Mouse (Mus musculus) midbrain, postnatal 0 days (tissue): ENCODE measurements around the gene Eps15. TPM values are rescaled to one million over a fixed set of nuclear protein-coding genes. Genes with fewer than 3 reads are reported as not detected.

Source experiments
- ATAC-seq: fragments of 200-750 bp; cut with Nextera tagmentation; 2 replicates; pipeline ENCODE4 v1.8.0; 2017; ENCODE audit warnings: moderate number of reproducible peaks, mild to moderate bottlenecking, moderate TSS enrichment, moderate library complexity; ENCODE audit not compliant: low FRiP score
- DNase-seq: peaks from one replicate; pipeline ENCODE4 v3.0.0-alpha.2; 2015; ENCODE audit warnings: low spot score
- H3K27ac ChIP-seq: fragments of 300-500 bp; sonication (generic); 2 replicates; pipeline ENCODE4 v1.5.1; 2014; ENCODE audit warnings: low read depth, mild to moderate bottlenecking, low read length, mixed read lengths
- H3K27me3 ChIP-seq: fragments of 300-500 bp; sonication (generic); 2 replicates; pipeline ENCODE4 v1.6.1; 2014; ENCODE audit warnings: low read length, control low read depth, mixed read lengths; ENCODE audit not compliant: insufficient read depth
- H3K36me3 ChIP-seq: fragments of 300-500 bp; sonication (generic); 2 replicates; pipeline ENCODE4 v1.6.1; 2014; ENCODE audit warnings: low read length, control low read depth, mixed read lengths; ENCODE audit not compliant: insufficient read depth
- H3K4me1 ChIP-seq: fragments of 300-500 bp; sonication (generic); 2 replicates; pipeline ENCODE4 v1.6.1; 2014; ENCODE audit warnings: mild to moderate bottlenecking, control low read depth, antibody characterized with exemption, low read length, mixed read lengths; ENCODE audit not compliant: insufficient read depth
- H3K4me2 ChIP-seq: fragments of 300-500 bp; sonication (generic); 2 replicates; pipeline ENCODE4 v1.6.1; 2014; ENCODE audit warnings: low read depth, mild to moderate bottlenecking, low read length, mixed read lengths; ENCODE audit not compliant: poor library complexity, severe bottlenecking
- H3K4me3 ChIP-seq: fragments of 300-500 bp; sonication (generic); 2 replicates; pipeline ENCODE4 v1.5.1; 2014; ENCODE audit warnings: low read depth, mild to moderate bottlenecking, low read length, moderate library complexity
- H3K9ac ChIP-seq: fragments of 300-500 bp; sonication (generic); replicated peaks from 2 replicates; pipeline ENCODE4 v1.6.1; 2014; ENCODE audit warnings: mild to moderate bottlenecking, low read length, moderate library complexity, mixed read lengths; ENCODE audit not compliant: poor library complexity, severe bottlenecking
- H3K9me3 ChIP-seq: fragments of 300-500 bp; sonication (generic); 2 replicates; pipeline ENCODE4 v1.6.1; 2016; ENCODE audit warnings: low read length, control low read depth
- CTCF ChIP-seq: IDR thresholded peaks from 2 replicates; pipeline ENCODE4 v1.5.1; 2016; ENCODE audit warnings: antibody characterized with exemption, mild to moderate bottlenecking
- WGBS: fragments of 180-500 bp; shearing (Covaris S2); extraction: QIAGEN DNeasy Blood & Tissue Kit; methylation state at CpG from one replicate; pipeline ENCODE4 v1.1.7; 2014; 5-methylcytosine and 5-hydroxymethylcytosine counted together
- polyA plus RNA-seq: library from polyadenylated mRNA; unstranded; fragments of >200 nt; fragmentation: Nextera tagmentation; extraction: Ambion mirVana; gene quantifications from 2 replicates; pipeline ENCODE4 v1.2.1, GENCODE M21; 2015
- total RNA-seq: library from RNA; depleted of rRNA; stranded (reverse); fragments of >200 nt; gene quantifications from 2 replicates; pipeline ENCODE4 v1.2.3, GENCODE M21; 2014; rRNA removed

Eps15 gene
- total and polyA plus RNA-seq, 2 experiments from 2014 or later, result 58.7 to 102 TPM

DNA sequence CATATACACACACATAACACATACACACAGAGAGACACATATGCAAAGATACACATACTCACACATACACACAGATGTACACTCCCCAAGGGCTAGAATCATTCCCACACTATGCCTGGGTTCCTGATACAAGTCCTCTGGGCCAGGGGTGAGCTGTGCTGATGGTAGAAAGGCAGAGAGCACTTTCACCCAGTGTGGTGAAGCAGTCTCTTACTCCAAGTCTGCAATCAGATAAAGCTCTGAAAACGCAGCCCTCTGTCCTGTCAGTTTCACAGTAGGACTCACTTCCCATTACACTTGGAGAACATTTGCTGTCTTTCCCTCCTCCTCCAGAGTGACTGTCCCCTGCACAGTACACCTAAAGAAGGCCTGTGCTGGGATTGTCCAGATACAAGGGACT lies 147.0 kb downstream of the Eps15 start:
- no peaks in the 10 kb centered on the region for H3K4me1 ChIP-seq
- no peak overlapping the region for H3K9ac ChIP-seq
- DNase-seq (no peak), ATAC-seq (no peak)
- WGBS, result 68% methylated on average over 1 of the region's 1 CpGs
- no peaks in the 10 kb centered on the region for H3K9me3 ChIP-seq
- H3K4me2 ChIP-seq, result no peak overlapping the region
- no peak overlapping the region for H3K4me3 ChIP-seq
- no peaks in the 10 kb centered on the region for H3K27me3 ChIP-seq
- H3K27ac ChIP-seq, result no peak overlapping the region
- no peaks in the 10 kb centered on the region for H3K36me3 ChIP-seq
- TF ChIP-seq CTCF, result no peak

DNA sequence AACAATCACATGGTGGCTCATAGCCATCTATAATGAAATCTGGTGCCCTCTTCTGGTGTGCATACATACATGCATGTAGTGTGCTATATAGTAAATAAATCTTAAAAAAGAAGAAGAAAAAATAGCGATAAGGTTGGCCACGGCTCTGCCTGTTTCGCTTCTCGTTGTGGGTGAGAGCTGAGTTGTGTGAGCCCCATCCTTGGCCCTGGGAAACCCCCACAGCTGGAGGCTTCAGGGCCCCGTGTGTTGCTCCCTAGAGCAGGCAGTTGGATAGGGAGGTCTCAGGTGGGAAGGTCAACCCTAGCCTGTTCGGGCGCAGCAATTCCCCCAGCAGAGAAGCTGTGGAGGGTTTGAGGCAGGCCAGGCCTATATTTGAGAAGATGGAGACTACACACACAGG lies 150.2 kb downstream of the Eps15 start:
- no peaks in the 10 kb centered on the region for H3K9me3 ChIP-seq
- ATAC-seq (no peak), DNase-seq (no peak)
- no peaks in the 10 kb centered on the region for H3K4me1 ChIP-seq
- no peak overlapping the region for H3K9ac ChIP-seq
- TF ChIP-seq CTCF, result no peak
- H3K4me3 ChIP-seq, result no peak overlapping the region
- H3K27ac ChIP-seq, result no peak overlapping the region
- no peak overlapping the region for H3K4me2 ChIP-seq
- no peaks in the 10 kb centered on the region for H3K36me3 ChIP-seq
- no peaks in the 10 kb centered on the region for H3K27me3 ChIP-seq
- WGBS, result 92% methylated on average over 7 of the region's 7 CpGs

DNA sequence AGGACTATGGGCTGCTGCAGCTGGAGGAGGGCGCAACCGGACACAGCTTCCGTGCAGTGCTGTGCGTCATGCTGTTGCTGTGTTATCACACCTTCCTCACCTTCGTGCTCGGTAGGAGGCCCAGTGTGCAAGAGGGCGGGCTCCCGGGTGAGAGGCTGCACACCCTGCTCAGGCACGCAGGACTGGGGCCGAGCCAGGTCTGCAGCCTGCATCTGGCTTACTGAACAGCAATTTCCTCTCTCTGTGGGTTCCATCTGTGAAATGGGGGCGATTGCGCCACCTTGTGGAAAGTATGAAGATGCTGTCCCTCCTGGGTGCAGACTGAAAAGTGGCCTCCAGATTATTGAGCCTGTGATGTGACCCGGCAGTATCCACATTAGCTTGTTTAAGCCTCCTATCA lies 150.8 kb downstream of the Eps15 start:
- Histone ChIP-seq H3K9ac (no peak overlapping the region), H3K36me3 (no peaks in the 10 kb centered on the region), H3K4me2 (no peak overlapping the region), H3K27ac (no peak overlapping the region), H3K4me3 (no peak overlapping the region), H3K27me3 (no peaks in the 10 kb centered on the region), H3K9me3 (no peaks in the 10 kb centered on the region), H3K4me1 (no peaks in the 10 kb centered on the region)
- WGBS, result 54% methylated on average over 13 of the region's 13 CpGs
- DNase-seq (peak; percentile 9), ATAC-seq (no peak)
- peak; percentile 68 for TF ChIP-seq CTCF

DNA sequence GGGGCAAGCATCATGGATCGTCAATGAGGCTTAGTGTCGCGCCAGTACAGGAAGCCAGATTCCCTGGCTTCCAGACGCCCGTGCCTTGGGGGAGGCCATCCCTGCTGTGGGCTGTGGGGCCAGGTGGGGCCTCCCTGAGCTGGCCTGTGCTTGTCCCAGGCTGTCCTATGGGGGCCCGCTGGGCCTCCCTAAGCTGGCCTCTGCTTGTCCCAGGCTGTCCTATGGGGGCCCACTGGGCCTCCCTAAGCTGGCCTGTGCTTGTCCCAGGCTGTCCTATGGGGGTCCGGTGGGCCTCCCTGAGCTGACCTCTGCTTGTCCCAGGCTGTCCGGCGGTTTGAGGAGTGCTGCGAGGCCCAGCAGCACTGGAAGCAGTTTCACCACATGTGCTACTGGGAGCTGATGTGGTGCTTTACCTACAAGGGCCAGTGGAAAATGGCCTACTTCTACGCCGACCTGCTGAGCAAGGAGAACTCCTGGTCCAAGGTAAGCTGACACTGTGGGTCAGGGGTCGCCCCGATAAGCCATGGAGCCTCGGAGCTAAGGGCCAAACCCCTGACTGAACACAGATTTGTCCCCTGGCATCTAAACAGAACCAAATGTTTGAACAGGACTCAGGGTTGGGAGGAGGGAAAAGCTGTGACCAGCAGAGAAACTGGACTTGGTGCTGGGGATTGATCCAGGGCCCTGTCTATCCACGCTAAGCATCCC lies 152.8 kb downstream of the Eps15 start:
- no peak for ATAC-seq
- WGBS, result 75% methylated on average over 16 of the region's 16 CpGs
- no peak for TF ChIP-seq CTCF

DNA sequence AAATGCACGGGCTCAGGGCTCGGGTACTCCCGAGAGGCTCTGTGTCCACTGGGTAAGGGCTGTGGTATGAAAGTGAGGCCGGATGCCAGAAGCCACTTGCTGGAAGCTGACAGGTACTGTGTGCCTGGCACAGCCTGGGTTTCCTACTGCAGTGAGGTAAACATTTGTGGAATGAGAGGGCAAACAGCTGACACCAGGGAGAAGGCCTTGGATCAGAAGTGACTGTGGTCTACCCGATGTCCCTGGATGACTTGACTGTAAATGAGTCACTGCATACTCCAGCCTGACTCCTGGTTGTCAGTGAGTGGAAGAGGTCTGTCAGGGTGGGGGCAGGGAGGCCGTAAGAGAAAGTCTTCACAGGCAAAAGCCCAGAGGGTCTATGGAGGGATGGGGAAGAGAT lies 153.6 kb downstream of the Eps15 start:
- no peak overlapping the region for H3K9ac ChIP-seq
- H3K36me3 ChIP-seq, result no peaks in the 10 kb centered on the region
- no peaks in the 10 kb centered on the region for H3K4me1 ChIP-seq
- no peak overlapping the region for H3K4me3 ChIP-seq
- H3K9me3 ChIP-seq, result no peaks in the 10 kb centered on the region
- H3K27ac ChIP-seq, result no peak overlapping the region
- TF ChIP-seq CTCF, result no peak
- no peak overlapping the region for H3K4me2 ChIP-seq
- DNase-seq (no peak), ATAC-seq (no peak)
- WGBS, result 76% methylated on average over 6 of the region's 6 CpGs
- no peaks in the 10 kb centered on the region for H3K27me3 ChIP-seq

More for the DNA sequence above, 152.8 kb downstream of the Eps15 start:
- Histone ChIP-seq H3K4me3 (no peak overlapping the region), H3K9me3 (no peaks in the 10 kb centered on the region), H3K27me3 (no peaks in the 10 kb centered on the region), H3K36me3 (no peaks in the 10 kb centered on the region), H3K4me2 (no peak overlapping the region), H3K4me1 (no peaks in the 10 kb centered on the region), H3K27ac (no peak overlapping the region), H3K9ac (no peak overlapping the region)
- DNase-seq, result no peak

DNA sequence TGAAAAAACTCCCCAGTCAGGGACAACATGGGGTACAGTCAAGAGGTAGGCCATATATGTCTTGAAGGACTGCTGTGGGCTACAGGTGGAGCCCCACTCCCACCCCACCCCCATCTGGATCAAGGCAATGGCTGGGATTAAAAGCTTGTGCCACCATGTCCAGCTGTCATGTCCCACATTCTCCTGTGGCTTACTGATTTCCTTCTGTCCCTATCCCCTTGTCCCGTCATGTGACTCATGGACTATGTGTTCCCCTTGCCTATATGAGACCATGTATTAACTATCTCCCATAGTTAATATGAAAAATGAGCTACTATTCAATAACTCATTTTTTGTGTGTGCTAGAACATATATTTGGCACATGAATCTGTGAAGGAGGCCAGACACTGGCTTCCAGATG lies 154.2 kb downstream of the Eps15 start:
- H3K4me1 ChIP-seq, result no peaks in the 10 kb centered on the region
- no peak overlapping the region for H3K27ac ChIP-seq
- H3K27me3 ChIP-seq, result no peaks in the 10 kb centered on the region
- no peaks in the 10 kb centered on the region for H3K9me3 ChIP-seq
- no peak for ATAC-seq
- no peak for TF ChIP-seq CTCF
- no peak overlapping the region for H3K9ac ChIP-seq
- no peak for DNase-seq
- no peaks in the 10 kb centered on the region for H3K36me3 ChIP-seq
- no peak overlapping the region for H3K4me3 ChIP-seq
- 89% methylated on average over 1 of the region's 1 CpGs for WGBS
- no peak overlapping the region for H3K4me2 ChIP-seq

Other genes with a start within 250 kb of the Eps15 start
- gene Osbpl9, start 78.0 kb upstream of the Eps15 start, total RNA-seq, result 70.5 and 74.9 TPM in 2 replicates
- gene Osbpl9, start 78.0 kb upstream of the Eps15 start, polyA plus RNA-seq, result 56.9 and 57.8 TPM in 2 replicates
- 0.57 and 0.77 TPM in 2 replicates for gene Calr4, start 45.8 kb upstream of the Eps15 start, total RNA-seq
- gene Calr4, start 45.8 kb upstream of the Eps15 start, polyA plus RNA-seq, result 0.41 and 0.80 TPM in 2 replicates
- 3.2 and 5.2 TPM in 2 replicates for gene Ttc39a, start 126.4 kb downstream of the Eps15 start, total RNA-seq
- 4.7 TPM in 2 replicates for gene Ttc39a, start 126.4 kb downstream of the Eps15 start, polyA plus RNA-seq
- 158 TPM in 2 replicates for gene Rnf11, start 204.5 kb downstream of the Eps15 start, total RNA-seq
- gene Rnf11, start 204.5 kb downstream of the Eps15 start, polyA plus RNA-seq, result 83.4 and 89.3 TPM in 2 replicates